Mouse (Mus musculus) limb, embryonic 13.5 days (tissue): ENCODE results near the gene 4833427G06Rik. TPM values are rescaled to one million over a fixed set of nuclear protein-coding genes. Genes with fewer than 3 reads are reported as not detected.

ENCODE experiments used
- ATAC-seq: fragments of 200-750 bp; cut with Nextera tagmentation; 2 replicates; pipeline ENCODE4 v1.8.0; 2017; ENCODE audit warnings: low read depth, moderate number of reproducible peaks, moderate TSS enrichment; ENCODE audit not compliant: low FRiP score
- H3K27ac ChIP-seq: fragments of 300-500 bp; sonication (generic); 2 replicates; pipeline ENCODE4 v1.5.1; 2015; ENCODE audit warnings: inconsistent platforms, mild to moderate bottlenecking, moderate library complexity
- H3K27me3 ChIP-seq: fragments of 300-500 bp; sonication (generic); 2 replicates; pipeline ENCODE4 v1.6.1; 2015; ENCODE audit warnings: mild to moderate bottlenecking, inconsistent platforms
- H3K36me3 ChIP-seq: fragments of 300-500 bp; sonication (generic); 2 replicates; pipeline ENCODE4 v1.6.1; 2015; ENCODE audit warnings: inconsistent platforms, mild to moderate bottlenecking, moderate library complexity
- H3K4me1 ChIP-seq: fragments of 300-500 bp; sonication (generic); 2 replicates; pipeline ENCODE4 v1.6.1; 2015; ENCODE audit warnings: inconsistent platforms
- H3K4me2 ChIP-seq: fragments of 300-500 bp; sonication (generic); replicated peaks from 2 replicates; pipeline ENCODE4 v1.6.1; 2015; ENCODE audit warnings: inconsistent platforms, mild to moderate bottlenecking, moderate library complexity
- H3K4me3 ChIP-seq: fragments of 300-500 bp; sonication (generic); 2 replicates; pipeline ENCODE4 v1.5.1; 2015; ENCODE audit warnings: moderate library complexity, mild to moderate bottlenecking, inconsistent platforms
- H3K9ac ChIP-seq: fragments of 300-500 bp; sonication (generic); 2 replicates; pipeline ENCODE4 v1.6.1; 2015; ENCODE audit warnings: mild to moderate bottlenecking, inconsistent platforms
- H3K9me3 ChIP-seq: fragments of 300-500 bp; sonication (generic); 2 replicates; pipeline ENCODE4 v1.6.1; 2016; ENCODE audit warnings: inconsistent platforms
- WGBS: fragments of 180-500 bp; shearing (Covaris S2); methylation state at CpG from one replicate; pipeline ENCODE4 v1.1.7; 2015; 5-methylcytosine and 5-hydroxymethylcytosine counted together
- microRNA counts: library from miRNA; unstranded; fragments of <30 nt; microRNA quantifications from one replicate; lab custom pipeline; 2016
- microRNA-seq: library from miRNA; unstranded; fragments of <30 nt; microRNA quantifications from one replicate; pipeline ENCODE4, GENCODE M21; 2016
- polyA plus RNA-seq: library from polyadenylated mRNA; unstranded; fragments of >200 nt; fragmentation: Nextera tagmentation; extraction: Ambion mirVana; gene quantifications from 2 replicates; pipeline ENCODE4 v1.2.1, GENCODE M21; 2015

Gene 4833427G06Rik
- polyA plus RNA-seq, 1 experiment from 2014 or later: not detected

DNA sequence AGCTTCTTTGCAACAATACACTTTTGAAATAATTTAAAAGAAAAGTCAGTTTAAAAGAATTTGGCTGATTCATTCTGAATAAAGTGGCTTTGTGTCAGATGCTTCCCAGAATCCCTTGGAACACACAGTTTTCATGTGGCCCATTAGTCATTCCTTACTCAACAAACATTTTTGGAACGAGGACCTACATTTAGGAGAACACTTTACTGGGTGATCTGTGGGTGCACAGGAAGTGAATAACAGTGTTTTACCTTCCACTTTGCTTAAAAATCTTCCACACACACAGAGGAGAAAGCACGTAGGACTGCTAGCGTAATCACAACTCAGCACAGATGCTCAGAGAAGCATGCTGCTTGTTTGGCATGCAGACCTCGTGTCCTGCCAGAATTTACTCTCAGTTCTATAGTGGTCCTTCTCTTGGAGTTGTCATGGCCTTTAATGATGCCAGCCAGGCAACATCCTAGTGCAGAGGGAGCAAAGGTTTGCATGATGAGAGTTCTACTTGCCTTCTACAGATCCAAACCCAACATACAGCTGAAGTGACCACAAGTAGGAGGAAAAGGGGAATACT is 42.8 kb downstream of the 4833427G06Rik start:
- Histone ChIP-seq H3K9me3 (no peaks in the 10 kb centered on the region), H3K9ac (no peak overlapping the region), H3K27ac (no peak overlapping the region), H3K4me1 (peaks cover 7% of the 10 kb centered on the region), H3K27me3 (no peaks in the 10 kb centered on the region), H3K4me3 (no peak overlapping the region), H3K4me2 (no peak overlapping the region), H3K36me3 (peaks cover 7% of the 10 kb centered on the region; the same call in 1 of the 2 replicates)
- ATAC-seq: no peak
- 80% methylated on average over 4 of the region's 4 CpGs for WGBS

DNA sequence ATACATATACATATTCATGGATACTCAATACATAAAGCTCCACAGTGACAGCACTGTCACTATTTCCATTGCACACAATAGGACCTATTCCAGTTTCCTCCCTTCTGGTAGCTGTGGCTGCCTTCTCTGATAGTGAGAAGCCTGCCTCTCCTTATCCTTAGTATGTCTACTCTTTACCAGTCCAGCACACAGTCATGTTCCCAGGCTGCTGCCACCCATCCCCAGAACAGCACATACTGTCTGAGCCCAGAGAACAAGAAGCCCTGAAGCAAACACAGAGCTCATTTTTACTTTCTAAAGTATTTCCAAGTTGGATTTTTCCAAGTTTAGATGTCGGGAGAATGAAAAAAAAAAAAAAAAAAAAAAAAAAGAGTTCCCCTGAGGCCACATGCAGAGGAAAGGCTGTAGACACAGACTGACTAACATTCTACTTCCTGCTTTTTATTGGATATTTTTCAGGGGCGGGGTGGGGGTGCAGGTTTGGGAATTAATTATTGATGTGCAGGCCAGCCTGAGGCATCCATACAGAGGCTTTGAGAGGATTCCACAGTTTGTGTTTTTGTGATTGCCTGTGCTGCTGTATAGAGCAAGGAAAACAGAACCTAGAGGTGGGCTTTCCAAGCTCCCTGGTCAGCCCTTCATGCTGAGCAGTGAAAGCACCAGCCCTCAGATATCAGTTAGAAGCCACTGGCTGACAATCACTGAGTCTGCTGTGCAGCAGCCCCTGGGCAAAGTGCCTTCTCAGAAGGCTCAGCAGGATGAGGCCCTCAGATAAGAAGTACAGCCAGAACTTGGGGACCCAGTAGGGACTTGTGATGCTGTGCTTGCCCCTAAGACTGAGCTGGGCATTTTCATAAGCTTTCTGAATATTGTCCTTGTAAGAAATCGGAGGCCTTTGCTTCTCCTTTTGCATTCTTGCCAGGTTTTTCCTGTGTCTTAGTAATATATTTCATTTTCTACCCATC is 45.2 kb downstream of the 4833427G06Rik start:
- no peak for ATAC-seq
- Histone ChIP-seq H3K36me3 (no peaks in the 10 kb centered on the region), H3K27me3 (no peaks in the 10 kb centered on the region), H3K9ac (no peak overlapping the region), H3K4me1 (peaks cover 7% of the 10 kb centered on the region), H3K4me3 (no peak overlapping the region), H3K27ac (no peak overlapping the region), H3K9me3 (no peaks in the 10 kb centered on the region), H3K4me2 (no peak overlapping the region)
- 41% methylated on average over 3 of the region's 3 CpGs for WGBS

DNA sequence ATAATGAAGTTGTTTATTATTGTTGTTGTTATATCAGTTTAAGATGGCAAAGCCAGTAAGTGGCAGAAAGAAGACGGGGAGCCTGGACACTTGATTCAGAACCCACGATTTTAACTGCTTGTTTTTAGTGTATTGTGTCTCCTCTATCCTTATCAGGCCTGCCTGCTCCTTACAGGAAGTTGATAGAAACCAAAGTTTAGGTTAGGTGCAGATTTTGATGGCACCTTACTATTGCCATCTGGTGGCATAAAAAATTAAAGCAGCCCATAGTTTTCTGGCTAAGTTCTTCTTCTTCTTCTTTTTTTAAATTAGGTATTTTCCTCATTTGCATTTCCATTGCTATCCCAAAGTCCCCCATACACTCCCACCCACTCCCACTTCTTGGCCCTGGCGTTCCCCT is 49.7 kb downstream of the 4833427G06Rik start:
- no peaks in the 10 kb centered on the region for H3K27me3 ChIP-seq
- peaks cover 7% of the 10 kb centered on the region for H3K4me1 ChIP-seq
- H3K9me3 ChIP-seq: no peaks in the 10 kb centered on the region
- H3K4me2 ChIP-seq: no peak overlapping the region
- H3K4me3 ChIP-seq: no peak overlapping the region
- WGBS: 72% methylated on average over 3 of the region's 3 CpGs
- no peak overlapping the region for H3K27ac ChIP-seq
- no peak overlapping the region for H3K9ac ChIP-seq
- H3K36me3 ChIP-seq: no peaks in the 10 kb centered on the region
- ATAC-seq: no peak

DNA sequence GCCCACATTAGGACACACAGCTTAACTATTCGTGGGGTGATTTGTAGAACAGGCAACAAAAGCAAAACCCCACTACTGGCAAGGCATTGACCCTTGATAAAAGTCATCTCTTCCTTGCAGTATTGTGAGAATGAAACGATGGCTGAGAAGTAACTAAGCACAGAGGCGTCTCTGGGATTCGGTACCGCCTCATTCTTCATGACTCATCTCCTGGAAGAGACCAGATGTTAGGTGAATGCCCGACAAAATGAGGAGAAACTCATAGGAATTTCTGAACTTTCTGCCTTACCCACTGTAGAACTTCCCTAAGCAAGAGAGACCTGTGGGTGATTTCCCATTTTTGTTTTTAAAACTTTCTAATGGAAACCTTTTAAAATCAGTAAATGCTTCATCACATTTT is 59.7 kb downstream of the 4833427G06Rik start:
- 77% methylated on average over 6 of the region's 6 CpGs for WGBS

DNA sequence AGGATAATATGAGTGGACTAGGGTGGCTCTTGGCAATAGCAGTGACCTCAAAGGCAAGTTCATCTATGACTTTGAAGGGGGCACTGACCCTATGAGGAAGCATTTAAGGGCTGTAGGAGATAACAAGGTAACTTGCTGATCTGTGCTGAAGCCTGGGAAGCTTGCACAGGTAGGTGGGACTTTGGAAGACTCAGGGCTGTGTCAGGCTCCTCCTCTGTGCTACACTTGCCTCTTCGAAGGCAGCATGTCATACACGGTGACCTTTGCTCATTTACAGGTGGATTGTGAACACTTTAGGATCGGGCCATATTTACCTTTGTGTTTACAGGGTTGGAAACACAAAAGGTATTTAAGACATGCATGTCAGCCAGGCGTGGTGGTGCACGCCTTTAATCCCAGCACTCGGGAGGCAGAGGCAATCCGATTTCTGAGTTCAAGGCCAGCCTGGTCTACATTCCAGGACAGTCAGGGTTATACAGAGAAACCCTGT is 60.3 kb downstream of the 4833427G06Rik start:
- Histone ChIP-seq H3K4me1 (no peaks in the 10 kb centered on the region), H3K27me3 (no peaks in the 10 kb centered on the region), H3K36me3 (no peaks in the 10 kb centered on the region), H3K4me2 (no peak overlapping the region), H3K9ac (no peak overlapping the region), H3K4me3 (no peak overlapping the region), H3K9me3 (no peaks in the 10 kb centered on the region), H3K27ac (no peak overlapping the region)
- no peak for ATAC-seq
- WGBS: 95% methylated on average over 7 of the region's 7 CpGs

More for the DNA sequence above, 59.7 kb downstream of the 4833427G06Rik start:
- no peak overlapping the region for H3K4me2 ChIP-seq
- no peak overlapping the region for H3K4me3 ChIP-seq
- H3K9me3 ChIP-seq: no peaks in the 10 kb centered on the region
- no peak overlapping the region for H3K27ac ChIP-seq
- no peak overlapping the region for H3K9ac ChIP-seq
- no peak for ATAC-seq
- no peaks in the 10 kb centered on the region for H3K27me3 ChIP-seq
- H3K36me3 ChIP-seq: no peaks in the 10 kb centered on the region
- no peaks in the 10 kb centered on the region for H3K4me1 ChIP-seq

DNA sequence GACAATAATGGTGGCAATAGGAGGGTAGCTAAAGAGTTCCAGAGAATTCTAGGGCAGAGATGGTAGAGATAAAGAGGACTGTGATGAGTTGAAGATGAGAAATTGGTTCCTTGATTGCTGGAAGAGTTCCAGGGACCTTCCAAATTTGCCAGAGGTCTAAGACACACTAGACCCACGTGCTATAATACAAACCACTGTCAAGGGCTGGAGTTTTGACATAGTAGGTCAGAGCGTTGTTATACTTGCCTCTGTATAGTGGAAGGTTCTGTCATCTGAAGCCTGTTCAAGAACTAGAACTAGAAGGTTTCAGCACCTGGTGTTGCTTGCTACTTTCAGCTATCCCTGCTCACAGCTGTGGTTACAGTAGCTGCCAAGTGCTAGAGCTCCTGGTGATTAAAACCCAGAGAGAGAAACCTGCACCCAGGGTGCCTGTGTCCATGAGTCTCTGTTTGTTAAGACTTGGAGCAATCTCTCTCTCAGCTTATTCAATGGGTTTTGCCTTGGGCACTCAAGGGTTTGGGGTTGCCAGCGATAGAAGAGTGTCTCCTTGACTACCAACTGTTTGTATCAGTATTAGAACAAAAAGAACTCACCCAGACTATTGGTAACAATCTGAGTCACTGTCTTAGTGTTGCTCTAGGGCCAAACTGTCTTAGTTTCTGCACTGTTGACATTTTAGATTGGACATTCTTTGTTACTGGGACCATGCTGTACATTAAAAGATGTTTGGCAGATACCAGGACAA is 68.9 kb downstream of the 4833427G06Rik start:
- H3K4me1 ChIP-seq: 0 out of 2 replicates have a peak, but pooled peaks cover 3% of the 10 kb centered on the region
- no peaks in the 10 kb centered on the region; the same call in 1 of the 2 replicates for H3K27me3 ChIP-seq
- WGBS: 84% methylated on average over 3 of the region's 3 CpGs
- no peak for ATAC-seq
- H3K4me2 ChIP-seq: no peak overlapping the region
- H3K9ac ChIP-seq: no peak overlapping the region
- no peak overlapping the region for H3K4me3 ChIP-seq
- H3K9me3 ChIP-seq: no peaks in the 10 kb centered on the region
- H3K27ac ChIP-seq: no peak overlapping the region
- no peaks in the 10 kb centered on the region for H3K36me3 ChIP-seq

DNA sequence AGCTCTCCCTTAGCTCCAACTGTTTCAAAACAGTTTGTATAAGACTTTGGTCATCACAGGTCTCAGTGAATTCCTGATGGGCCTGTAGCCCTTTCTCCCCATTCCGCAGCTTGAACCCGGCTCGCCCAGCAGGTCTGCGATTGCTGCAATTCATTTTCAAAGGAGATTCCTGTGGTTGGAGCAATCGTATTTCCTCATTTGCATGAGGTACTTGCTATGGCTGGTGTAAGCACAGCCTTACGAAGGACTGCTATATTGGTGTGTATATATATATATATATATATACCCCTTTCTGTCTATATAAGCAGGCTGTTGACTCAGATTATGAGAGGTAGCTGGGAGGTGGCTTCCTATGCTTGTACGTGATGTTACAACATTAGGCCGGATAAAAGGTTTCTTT is 69.6 kb downstream of the 4833427G06Rik start:
- Histone ChIP-seq H3K9me3 (no peaks in the 10 kb centered on the region), H3K27me3 (no peaks in the 10 kb centered on the region; the same call in 1 of the 2 replicates), H3K4me3 (no peak overlapping the region), H3K27ac (no peak overlapping the region), H3K4me2 (no peak overlapping the region), H3K36me3 (no peaks in the 10 kb centered on the region), H3K4me1 (0 out of 2 replicates have a peak, but pooled peaks cover 3% of the 10 kb centered on the region), H3K9ac (no peak overlapping the region)
- WGBS: 58% methylated on average over 8 of the region's 8 CpGs
- no peak for ATAC-seq

DNA sequence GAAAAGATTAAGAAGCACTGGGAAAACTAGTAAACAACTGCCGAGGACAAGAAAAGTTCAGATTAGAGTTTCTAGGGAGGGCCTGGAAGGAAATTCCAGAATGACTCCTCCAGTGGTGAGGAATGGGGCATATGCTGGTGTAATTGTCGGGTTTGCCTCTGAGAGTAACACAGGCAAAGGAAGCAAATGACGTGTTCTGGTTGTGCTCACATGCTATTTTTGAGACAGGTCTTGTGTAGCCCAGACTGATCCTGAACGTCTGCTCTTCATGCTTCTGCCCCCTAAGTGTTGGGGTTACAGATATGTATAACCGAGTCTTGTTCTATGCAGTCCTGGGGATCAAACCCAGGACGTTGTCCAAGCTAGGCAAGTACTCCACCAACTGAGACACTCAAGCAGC is 70.3 kb downstream of the 4833427G06Rik start:
- H3K9ac ChIP-seq: no peak overlapping the region
- no peak for ATAC-seq
- H3K4me2 ChIP-seq: no peak overlapping the region
- H3K36me3 ChIP-seq: no peaks in the 10 kb centered on the region
- H3K27me3 ChIP-seq: no peaks in the 10 kb centered on the region; the same call in 1 of the 2 replicates
- H3K4me3 ChIP-seq: no peak overlapping the region
- H3K27ac ChIP-seq: no peak overlapping the region
- H3K4me1 ChIP-seq: 0 out of 2 replicates have a peak, but pooled peaks cover 3% of the 10 kb centered on the region
- no peaks in the 10 kb centered on the region for H3K9me3 ChIP-seq
- WGBS: 61% methylated on average over 6 of the region's 6 CpGs

MicroRNAs encoded within 50 kb of the gene (microRNA counts, 519-probe panel; counts per million panel counts)
- microRNA mmu-miR-34b-3p (lab: Ali Mortazavi, UCI) (1,929 counts per million, percentile 23 among the panel's probes with 10 or more counts), microRNA mmu-miR-34b-5p (lab: Ali Mortazavi, UCI) (2,109 counts per million, percentile 28 among the panel's probes with 10 or more counts), microRNA mmu-miR-34c (lab: Ali Mortazavi, UCI) (4,148 counts per million, percentile 80 among the panel's probes with 10 or more counts)

Small RNA genes within 50 kb of the gene (microRNA-seq; reads per million reads assigned to microRNA genes)
- gene Mir34b (26.1 reads per million, percentile 38 among the genes with 10 or more reads in this experiment), gene Mir34c (623 reads per million, percentile 71 among the genes with 10 or more reads in this experiment)

Other genes with a start within 250 kb of the 4833427G06Rik start
- gene Sik2, start 93.0 kb downstream of the 4833427G06Rik start, polyA plus RNA-seq: 15.1 and 17.9 TPM in 2 replicates
- gene Btg4, start 41.2 kb downstream of the 4833427G06Rik start, polyA plus RNA-seq: not detected in 2 replicates
- gene Layn, start 25.0 kb downstream of the 4833427G06Rik start, polyA plus RNA-seq: 8.4 and 8.6 TPM in 2 replicates
- gene Gm32742, start 63.4 kb upstream of the 4833427G06Rik start, polyA plus RNA-seq: not detected in 2 replicates
- not detected in 2 replicates for gene Pou2af1, start 111.6 kb upstream of the 4833427G06Rik start, polyA plus RNA-seq
- 3.0 and 3.3 TPM in 2 replicates for gene Colca2, start 176.5 kb upstream of the 4833427G06Rik start, polyA plus RNA-seq
- 0.60 and 0.67 TPM in 2 replicates for gene 1810046K07Rik, start 226.8 kb upstream of the 4833427G06Rik start, polyA plus RNA-seq